In the genomic region with DNA sequence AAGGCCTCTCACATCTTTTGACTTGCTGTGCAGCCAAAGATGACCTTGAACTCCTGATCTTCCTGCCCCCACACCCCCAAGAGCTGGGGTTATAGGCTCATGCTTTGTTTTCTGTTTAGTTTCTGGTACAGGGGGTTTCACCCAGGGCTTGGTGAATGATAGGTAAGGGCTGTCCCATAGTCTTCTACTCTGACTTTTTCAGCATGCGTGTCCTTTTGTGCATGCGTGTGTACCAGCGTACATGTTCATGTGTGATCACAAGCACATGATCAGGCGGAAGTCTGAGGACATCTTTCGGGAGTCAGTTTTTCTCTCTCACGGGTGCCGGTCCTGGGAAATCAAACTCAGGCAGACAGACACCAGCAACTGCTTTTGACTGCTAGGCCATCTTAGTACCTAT, we compare ENCODE assay signal across 8 mouse cellular contexts. TPM values are rescaled to one million over a fixed set of nuclear protein-coding genes. Genes with fewer than 3 reads are reported as not detected.
DNase-seq lines count a peak whose midpoint lies in the region; ATAC-seq and TF ChIP-seq lines count a peak whose summit lies in the region.

No protein-coding gene starts in this region.

- no peaks in the 10 kb centered on the region for H3K27me3 ChIP-seq in heart, embryonic 11.5 days (ENCODE audit: control insufficient read depth, insufficient read depth, low read length)
- H3K27me3 ChIP-seq in heart, adult 2 months (ENCODE audit: control insufficient read depth, insufficient read depth, low read length): no peaks in the 10 kb centered on the region
- H3K27me3 ChIP-seq in E14TG2a.4 (ENCODE audit: insufficient read depth, low read length): no peaks in the 10 kb centered on the region
- no peaks in the 10 kb centered on the region for H3K27me3 ChIP-seq in hindbrain, embryonic 12.5 days
- no peaks in the 10 kb centered on the region for H3K27me3 ChIP-seq in liver, postnatal 0 days (ENCODE audit: insufficient read depth, low read length)

- DNase-seq in heart, adult 2 months: no peak
- DNase-seq in liver, postnatal 0 days: peak; percentile 21
- no peak for DNase-seq in right cerebral cortex, postnatal 25 days

- TF ChIP-seq CTCF in heart, adult 2 months (IDR thresholded peaks at IDR 0.05): no peak
- TF ChIP-seq CTCF in E14TG2a.4 (conservative IDR thresholded peaks at IDR 0.05; ENCODE audit: low read length): no peak
- no peak for TF ChIP-seq CTCF in liver, postnatal 0 days (IDR thresholded peaks at IDR 0.05; ENCODE audit: low read depth)

- no peaks in the 10 kb centered on the region for H3K36me3 ChIP-seq in heart, embryonic 11.5 days (ENCODE audit: control insufficient read depth, insufficient read depth, low read length)
- H3K36me3 ChIP-seq in heart, adult 2 months (ENCODE audit: control insufficient read depth, insufficient read depth, low read length): peaks cover 12% of the 10 kb centered on the region
- H3K36me3 ChIP-seq in E14TG2a.4 (ENCODE audit: insufficient read depth, low read length): peaks cover 14% of the 10 kb centered on the region
- H3K36me3 ChIP-seq in hindbrain, embryonic 12.5 days: peaks cover 2% of the 10 kb centered on the region; the same call in 1 of the 2 replicates
- peaks cover 1% of the 10 kb centered on the region; the same call in 1 of the 2 replicates for H3K36me3 ChIP-seq in liver, postnatal 0 days (replicated peaks; ENCODE audit: insufficient read depth, low read length)

- TF ChIP-seq POLR2A in heart, adult 2 months (IDR thresholded peaks at IDR 0.05; ENCODE audit: insufficient read depth, low read depth, low read length): no peak

- 0 out of 2 replicates have a peak overlapping the region, but pooled peaks have one; percentile 35 for H3K9ac ChIP-seq in heart, embryonic 11.5 days (ENCODE audit: low read depth, low read length)
- H3K9ac ChIP-seq in heart, adult 2 months (ENCODE audit: low read depth, low read length): no peak overlapping the region
- no peak overlapping the region for H3K9ac ChIP-seq in hindbrain, embryonic 12.5 days
- H3K9ac ChIP-seq in liver, postnatal 0 days (replicated peaks): peak overlapping the region; percentile 23

- 0 out of 2 replicates have a peak overlapping the region, but pooled peaks have one; percentile 22 for H3K27ac ChIP-seq in heart, embryonic 11.5 days (ENCODE audit: low read depth, low read length)
- no peak overlapping the region; the same call in 1 of the 2 replicates for H3K27ac ChIP-seq in heart, adult 2 months
- no peak overlapping the region for H3K27ac ChIP-seq in hindbrain, embryonic 12.5 days
- peak overlapping the region; percentile 95 for H3K27ac ChIP-seq in liver, postnatal 0 days (ENCODE audit: low read depth)

- H3K79me2 ChIP-seq in heart, adult 2 months (replicated peaks; ENCODE audit: control insufficient read depth, insufficient read depth, low read length): peaks cover 4% of the 10 kb centered on the region

- 0 out of 2 replicates have a peak overlapping the region, but pooled peaks have one; percentile 2 for H3K4me3 ChIP-seq in heart, embryonic 11.5 days (ENCODE audit: low read depth, low read length)
- H3K4me3 ChIP-seq in heart, adult 2 months: no peak overlapping the region
- peak overlapping the region; percentile 96 for H3K4me3 ChIP-seq in E14TG2a.4 (replicated peaks; ENCODE audit: low read length)
- H3K4me3 ChIP-seq in hindbrain, embryonic 12.5 days: peak overlapping the region; percentile 5; the same call in 1 of the 2 replicates
- H3K4me3 ChIP-seq in liver, postnatal 0 days (ENCODE audit: low read depth, low read length): peak overlapping the region; percentile 97; the same call in 1 of the 2 replicates

- H3K9me3 ChIP-seq in heart, embryonic 11.5 days (replicated peaks; ENCODE audit: control insufficient read depth, low read length): no peaks in the 10 kb centered on the region
- no peaks in the 10 kb centered on the region for H3K9me3 ChIP-seq in E14TG2a.4 (ENCODE audit: low read length)
- no peaks in the 10 kb centered on the region for H3K9me3 ChIP-seq in hindbrain, embryonic 12.5 days (replicated peaks)
- H3K9me3 ChIP-seq in liver, postnatal 0 days (ENCODE audit: low read length): no peaks in the 10 kb centered on the region

- H3K4me1 ChIP-seq in heart, embryonic 11.5 days (ENCODE audit: control insufficient read depth, insufficient read depth, low read length): peaks cover 57% of the 10 kb centered on the region
- peaks cover 33% of the 10 kb centered on the region for H3K4me1 ChIP-seq in heart, adult 2 months (ENCODE audit: control insufficient read depth, insufficient read depth, low read length)
- peaks cover 77% of the 10 kb centered on the region for H3K4me1 ChIP-seq in E14TG2a.4 (replicated peaks; ENCODE audit: low read depth, low read length)
- H3K4me1 ChIP-seq in hindbrain, embryonic 12.5 days: peaks cover 58% of the 10 kb centered on the region
- peaks cover 50% of the 10 kb centered on the region for H3K4me1 ChIP-seq in liver, postnatal 0 days (ENCODE audit: insufficient read depth)

- intact Hi-C loops in heart, adult 2 months (cut with DNase I): loop anchor here (5.0 kb wide), 2 partner anchors 249 to 551 kb away; partner anchors contain the start of gene Atrnl1

- WGBS in heart, embryonic 11.5 days (ENCODE audit: insufficient replicate concordance): 86% methylated on average over 7 of the region's 7 CpGs
- WGBS in heart, adult 2 months: 78% methylated on average over 7 of the region's 7 CpGs
- 92% methylated on average over 7 of the region's 7 CpGs for WGBS in hindbrain, embryonic 12.5 days
- 66% methylated on average over 7 of the region's 7 CpGs for WGBS in liver, postnatal 0 days (ENCODE audit: insufficient replicate concordance)

- peak overlapping the region; percentile 72; the same call in 1 of the 2 replicates for H3K4me2 ChIP-seq in heart, embryonic 11.5 days
- H3K4me2 ChIP-seq in hindbrain, embryonic 12.5 days (replicated peaks): peak overlapping the region; percentile 67
- peak overlapping the region; percentile 73 for H3K4me2 ChIP-seq in liver, postnatal 0 days (ENCODE audit: low read depth, low read length)

- ATAC-seq in heart, embryonic 11.5 days (replicated peaks; ENCODE audit: insufficient number of reproducible peaks, low FRiP score, low TSS enrichment): no peak
- ATAC-seq in hindbrain, embryonic 12.5 days (ENCODE audit: low FRiP score): no peak
- no peak for ATAC-seq in liver, postnatal 0 days
- no peak for ATAC-seq in erythroid progenitor cell, adult 5-6 weeks (replicated peaks; ENCODE audit: low FRiP score, poor library complexity, severe bottlenecking)
- no peak for ATAC-seq in erythroblast, adult 5-6 weeks (replicated peaks; ENCODE audit: low FRiP score, poor library complexity, severe bottlenecking)

- TF ChIP-seq EP300 in heart, adult 2 months (IDR thresholded peaks at IDR 0.05; ENCODE audit: insufficient read depth, low read depth, low read length): no peak
- no peak for TF ChIP-seq EP300 in liver, postnatal 0 days (IDR thresholded peaks at IDR 0.05; ENCODE audit: low read depth)

RNA-seq across cellular contexts. Expression of gene Fam160b1, which starts 3.1 kb away (rescaled TPM):
- 11.4 and 11.8 TPM in 2 replicates for polyA plus RNA-seq in heart, embryonic 11.5 days (2014; fragmentation: Nextera tagmentation; extraction: Ambion mirVana)
- 10 to 100 TPM; 10.6 to 11.1 TPM for total RNA-seq in heart, adult 2 months (2021)
- 6.7 and 10.2 TPM in 2 replicates for polyA plus RNA-seq in heart, adult 2 months (2012; rRNA removed)
- 19.6 TPM in 2 replicates for polyA plus RNA-seq in hindbrain, embryonic 12.5 days (2016; fragmentation: Nextera tagmentation; extraction: Ambion mirVana)
- polyA plus RNA-seq in liver, postnatal 0 days (2015; fragmentation: Nextera tagmentation; extraction: Ambion mirVana): 7.8 and 9.2 TPM in 2 replicates
- total RNA-seq in erythroid progenitor cell, adult 5-6 weeks (2015; ENCODE audit: low replicate concordance): 19.5 and 20.1 TPM in 2 replicates
- total RNA-seq in erythroid progenitor cell, adult 5-6 weeks (2017; ENCODE audit: low replicate concordance): 8.5 and 15.5 TPM in 2 replicates
- 6.1 and 11.5 TPM in 2 replicates for total RNA-seq in erythroblast, adult 5-6 weeks (2015; ENCODE audit: low replicate concordance)
- 5.7 and 8.6 TPM in 2 replicates for total RNA-seq in erythroblast, adult 5-6 weeks (2017; ENCODE audit: low replicate concordance)

RNA-seq across cellular contexts. Expression of gene Ablim1, which starts 48.8 kb away (rescaled TPM):
- polyA plus RNA-seq in heart, embryonic 11.5 days (2014; fragmentation: Nextera tagmentation; extraction: Ambion mirVana): 45.8 and 52.1 TPM in 2 replicates
- 100 to 1,000 TPM; 418 to 454 TPM for total RNA-seq in heart, adult 2 months (2021)
- 101 and 165 TPM in 2 replicates for polyA plus RNA-seq in heart, adult 2 months (2012; rRNA removed)
- 26.6 and 30.9 TPM in 2 replicates for polyA plus RNA-seq in hindbrain, embryonic 12.5 days (2016; fragmentation: Nextera tagmentation; extraction: Ambion mirVana)
- polyA plus RNA-seq in liver, postnatal 0 days (2015; fragmentation: Nextera tagmentation; extraction: Ambion mirVana): 11.5 and 12.0 TPM in 2 replicates
- total RNA-seq in erythroid progenitor cell, adult 5-6 weeks (2015; ENCODE audit: low replicate concordance): 12.6 and 18.4 TPM in 2 replicates
- 7.6 and 10.0 TPM in 2 replicates for total RNA-seq in erythroid progenitor cell, adult 5-6 weeks (2017; ENCODE audit: low replicate concordance)
- 0.42 and 1.5 TPM in 2 replicates for total RNA-seq in erythroblast, adult 5-6 weeks (2015; ENCODE audit: low replicate concordance)
- 0.84 and 1.0 TPM in 2 replicates for total RNA-seq in erythroblast, adult 5-6 weeks (2017; ENCODE audit: low replicate concordance)

Comparison
In these comparisons a context has a peak if more than half of its experiments do, and no peak if none do; other contexts are left out.
1. H3K27ac ChIP-seq: peak in heart, embryonic 11.5 days (single experiment) and liver, postnatal 0 days (single experiment); none in heart, adult 2 months (single experiment) and hindbrain, embryonic 12.5 days (single experiment).
2. H3K9ac ChIP-seq: peak in heart, embryonic 11.5 days (single experiment) and liver, postnatal 0 days (single experiment); none in heart, adult 2 months (single experiment) and hindbrain, embryonic 12.5 days (single experiment).
3. Peak in every context shown above with its lines, with median percentiles within 50 percentile points of each other: H3K4me2 ChIP-seq.